Mouse (Mus musculus): ENCODE measurements around the gene Pars2. TPM values are rescaled to one million over a fixed set of nuclear protein-coding genes. Genes with fewer than 3 reads are reported as not detected.

The Pars2 gene
- polyA plus RNA-seq, 1 experiment from 2014 or later, result 6.7 TPM

DNA sequence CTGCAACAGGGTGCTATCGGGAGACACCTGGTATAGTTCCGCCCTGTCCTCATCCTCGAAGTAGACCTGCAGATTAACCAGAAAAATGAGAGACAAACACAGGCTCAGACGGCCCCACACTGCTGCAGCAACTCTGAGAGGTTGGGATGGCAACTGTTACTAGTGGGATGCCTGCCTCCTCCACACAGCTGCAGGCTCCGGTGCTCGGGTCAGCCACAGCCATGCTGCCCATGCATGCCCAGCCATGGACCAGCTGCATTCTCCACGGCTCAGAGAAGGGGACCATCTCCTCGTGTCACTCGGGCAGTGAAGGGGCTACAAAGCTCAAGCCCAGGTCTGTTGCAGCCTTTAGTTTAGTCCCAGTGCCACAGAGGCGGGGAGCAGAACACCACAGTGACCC is 14.8 kb downstream of the Pars2 start:
- Histone ChIP-seq H3K4me3 (ENCODE audit: low read depth, low read length) (no peak overlapping the region), H3K36me3 (ENCODE audit: control insufficient read depth, insufficient read depth) (peaks cover 98% of the 10 kb centered on the region), H3K9ac (ENCODE audit: low read depth, low read length) (no peak overlapping the region), H3K27me3 (replicated peaks; ENCODE audit: control insufficient read depth, insufficient read depth, low read length) (no peaks in the 10 kb centered on the region), H3K27ac (ENCODE audit: low read depth, low read length) (no peak overlapping the region), H3K9me3 (ENCODE audit: control insufficient read depth) (no peaks in the 10 kb centered on the region), H3K4me1 (replicated peaks; ENCODE audit: control insufficient read depth, insufficient read depth, low read length) (no peaks in the 10 kb centered on the region), H3K4me2 (replicated peaks; ENCODE audit: low read depth) (no peak overlapping the region)
- ATAC-seq, result no peak; the same call in 1 of the 2 replicates
- TF ChIP-seq CTCF (IDR thresholded peaks at IDR 0.05; ENCODE audit: low read depth), result no peak
- 94% methylated on average over 10 of the region's 10 CpGs for WGBS

DNA sequence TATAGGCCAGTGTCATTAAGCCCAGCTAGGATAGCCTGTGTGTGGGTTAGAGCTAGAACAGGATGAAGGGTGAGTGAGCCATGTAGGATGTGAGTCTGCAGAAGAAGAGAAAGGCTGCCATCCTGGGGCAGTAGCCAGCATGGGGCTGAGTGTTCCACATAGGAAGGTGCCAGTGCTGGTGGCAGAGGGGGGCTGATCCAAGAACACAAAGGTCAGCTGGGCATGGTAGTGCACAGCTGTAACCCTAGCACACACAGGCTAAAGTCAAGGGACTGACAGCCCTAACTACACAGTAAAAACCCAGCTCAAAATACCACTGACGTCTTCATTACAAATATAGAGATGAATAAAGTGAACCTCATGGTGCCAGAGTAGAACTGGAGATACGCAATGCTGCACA is 15.7 kb downstream of the Pars2 start:
- Histone ChIP-seq H3K27me3 (replicated peaks; ENCODE audit: control insufficient read depth, insufficient read depth, low read length) (no peaks in the 10 kb centered on the region), H3K4me3 (ENCODE audit: low read depth, low read length) (no peak overlapping the region), H3K9me3 (ENCODE audit: control insufficient read depth) (no peaks in the 10 kb centered on the region), H3K9ac (ENCODE audit: low read depth, low read length) (no peak overlapping the region), H3K4me2 (replicated peaks; ENCODE audit: low read depth) (no peak overlapping the region), H3K27ac (ENCODE audit: low read depth, low read length) (no peak overlapping the region), H3K4me1 (replicated peaks; ENCODE audit: control insufficient read depth, insufficient read depth, low read length) (no peaks in the 10 kb centered on the region), H3K36me3 (ENCODE audit: control insufficient read depth, insufficient read depth) (peaks cover 96% of the 10 kb centered on the region)
- ATAC-seq, result no peak
- TF ChIP-seq CTCF (IDR thresholded peaks at IDR 0.05; ENCODE audit: low read depth), result no peak
- 88% methylated on average over 2 of the region's 2 CpGs for whole genome bisulfite sequencing

DNA sequence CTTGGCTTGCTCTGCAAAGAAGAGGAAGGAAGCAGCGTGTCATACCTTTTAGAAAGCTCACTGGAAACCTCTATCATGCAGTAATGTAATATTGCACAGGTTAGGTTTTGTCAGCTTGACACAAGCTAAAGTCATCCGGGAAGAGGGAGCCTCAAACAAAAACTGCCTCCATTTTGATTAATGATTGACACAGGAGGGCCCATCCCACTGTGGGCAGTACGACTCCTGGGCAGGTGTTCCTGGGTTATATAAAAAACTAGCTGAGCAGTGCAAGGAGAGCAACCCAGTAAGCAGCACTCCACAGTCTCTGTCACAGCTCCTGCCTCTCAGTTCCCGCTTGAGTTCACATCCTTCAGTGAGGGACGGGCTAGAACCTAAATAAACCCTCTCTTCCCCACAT is 25.9 kb downstream of the Pars2 start:
- peaks cover 46% of the 10 kb centered on the region for H3K36me3 ChIP-seq (ENCODE audit: control insufficient read depth, insufficient read depth)
- 64% methylated on average over 5 of the region's 5 CpGs for WGBS

DNA sequence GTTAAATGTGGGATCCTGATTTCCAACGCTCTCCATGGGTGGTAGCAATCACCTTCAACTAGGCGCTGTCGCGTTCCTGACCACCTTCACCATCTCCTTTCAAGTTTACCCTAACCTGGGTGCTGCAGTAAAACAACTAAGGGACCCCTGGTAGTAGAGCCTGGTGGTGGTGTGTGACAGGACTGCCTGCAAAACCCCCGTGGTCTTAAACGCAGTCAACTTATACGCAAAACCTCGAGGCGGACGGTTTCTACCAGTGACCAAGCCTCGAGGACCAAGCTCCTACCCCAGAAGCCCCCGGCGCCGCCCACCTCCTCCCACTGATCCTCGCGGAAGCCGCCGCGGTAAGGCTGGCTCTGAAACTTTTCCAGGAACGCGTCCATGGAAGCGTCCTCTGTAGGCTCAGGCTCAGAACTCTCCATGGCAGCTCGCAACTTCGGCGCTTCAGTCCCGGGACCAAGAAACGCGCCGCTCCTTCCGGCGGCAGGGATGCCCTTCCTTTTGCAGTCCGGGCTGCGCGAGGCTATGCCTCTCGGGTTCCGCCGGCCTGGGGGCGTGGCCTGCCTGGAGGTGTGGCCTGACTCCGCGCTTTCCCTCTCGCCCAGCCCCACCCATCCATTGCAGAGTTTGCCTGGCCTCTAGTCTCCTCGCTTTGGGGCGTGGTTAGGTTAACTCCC is 27.7 kb downstream of the Pars2 start, which contains the start of gene Ttc4:
Gene Ttc4 (minus strand): TSS at position 503 of the 677 bp plus-strand sequence.
- ATAC-seq, result peak; percentile 96
- H3K9ac ChIP-seq (ENCODE audit: low read depth, low read length), result peak within 1 kb of the TSS; percentile 71
- H3K9me3 ChIP-seq (ENCODE audit: control insufficient read depth), result no peaks in the 10 kb centered on the region
- TF ChIP-seq CTCF (IDR thresholded peaks at IDR 0.05; ENCODE audit: low read depth), result peak; percentile 26; the same call in 1 of the 2 replicates
- under 1% methylated on average over 43 of the region's 43 CpGs for WGBS
- H3K36me3 ChIP-seq (ENCODE audit: control insufficient read depth, insufficient read depth), result peaks cover 28% of the 10 kb centered on the region
- H3K4me2 ChIP-seq (replicated peaks; ENCODE audit: low read depth), result peak within 1 kb of the TSS; percentile 65
- no peaks in the 10 kb centered on the region for H3K27me3 ChIP-seq (replicated peaks; ENCODE audit: control insufficient read depth, insufficient read depth, low read length)
- no peaks in the 10 kb centered on the region for H3K4me1 ChIP-seq (replicated peaks; ENCODE audit: control insufficient read depth, insufficient read depth, low read length)
- H3K27ac ChIP-seq (ENCODE audit: low read depth, low read length), result peak within 1 kb of the TSS; percentile 52; the same call in 1 of the 2 replicates
- peak within 1 kb of the TSS; percentile 73 for H3K4me3 ChIP-seq (ENCODE audit: low read depth, low read length)

More for the DNA sequence above, 25.9 kb downstream of the Pars2 start:
- Histone ChIP-seq H3K9ac (ENCODE audit: low read depth, low read length) (no peak overlapping the region), H3K27ac (ENCODE audit: low read depth, low read length) (no peak overlapping the region), H3K9me3 (ENCODE audit: control insufficient read depth) (no peaks in the 10 kb centered on the region), H3K4me2 (replicated peaks; ENCODE audit: low read depth) (no peak overlapping the region), H3K4me1 (replicated peaks; ENCODE audit: control insufficient read depth, insufficient read depth, low read length) (no peaks in the 10 kb centered on the region), H3K4me3 (ENCODE audit: low read depth, low read length) (no peak overlapping the region), H3K27me3 (replicated peaks; ENCODE audit: control insufficient read depth, insufficient read depth, low read length) (no peaks in the 10 kb centered on the region)
- ATAC-seq, result no peak
- TF ChIP-seq CTCF (IDR thresholded peaks at IDR 0.05; ENCODE audit: low read depth), result no peak

DNA sequence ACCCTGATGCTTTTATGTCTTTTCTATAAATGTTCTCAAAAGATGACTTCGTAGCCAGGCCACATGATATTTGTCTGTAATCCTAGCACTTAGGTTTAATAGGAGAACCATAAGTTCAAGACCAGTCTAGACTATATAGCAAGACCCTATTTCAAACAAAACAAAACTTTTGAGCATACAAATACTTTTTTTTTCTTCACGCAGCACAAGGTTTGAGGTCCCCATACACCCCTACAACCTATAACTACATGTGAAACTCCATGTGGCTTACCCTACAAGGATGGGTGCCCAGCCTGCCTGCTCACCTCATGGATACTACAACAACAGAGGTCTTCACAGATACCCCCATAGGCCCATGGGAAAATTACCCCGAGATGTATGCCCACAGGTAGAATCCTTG is 28.3 kb downstream of the Pars2 start:
- Histone ChIP-seq H3K9me3 (ENCODE audit: control insufficient read depth) (no peaks in the 10 kb centered on the region), H3K9ac (ENCODE audit: low read depth, low read length) (no peak overlapping the region), H3K27me3 (replicated peaks; ENCODE audit: control insufficient read depth, insufficient read depth, low read length) (no peaks in the 10 kb centered on the region), H3K4me2 (replicated peaks; ENCODE audit: low read depth) (0 out of 2 replicates have a peak overlapping the region, but pooled peaks have one; percentile 14), H3K4me1 (replicated peaks; ENCODE audit: control insufficient read depth, insufficient read depth, low read length) (no peaks in the 10 kb centered on the region), H3K4me3 (ENCODE audit: low read depth, low read length) (peak overlapping the region; percentile 73), H3K27ac (ENCODE audit: low read depth, low read length) (no peak overlapping the region), H3K36me3 (ENCODE audit: control insufficient read depth, insufficient read depth) (peaks cover 24% of the 10 kb centered on the region)
- no peak for TF ChIP-seq CTCF (IDR thresholded peaks at IDR 0.05; ENCODE audit: low read depth)
- WGBS, result 45% methylated on average over 3 of the region's 3 CpGs
- ATAC-seq, result no peak

DNA sequence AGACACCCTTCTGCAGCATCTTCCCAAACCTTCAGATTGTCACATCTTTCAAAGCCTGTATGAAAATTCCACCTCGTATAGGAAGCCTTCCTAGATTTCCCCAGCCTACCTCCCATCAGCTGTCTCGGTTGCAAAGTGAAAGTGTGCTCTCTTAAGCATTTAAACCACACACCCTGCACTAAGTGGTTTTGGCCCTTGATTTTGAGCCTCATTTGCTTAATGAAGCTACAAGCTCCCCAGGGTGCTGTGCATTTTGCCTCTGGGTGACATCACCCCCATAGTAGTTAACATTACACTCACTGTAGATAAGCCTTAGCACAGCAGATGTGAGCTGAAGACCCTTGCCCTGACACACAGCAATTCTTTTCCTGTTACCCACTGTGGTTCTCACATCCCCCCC is 30.1 kb downstream of the Pars2 start:
- TF ChIP-seq CTCF (IDR thresholded peaks at IDR 0.05; ENCODE audit: low read depth), result no peak
- no peak overlapping the region for H3K27ac ChIP-seq (ENCODE audit: low read depth, low read length)
- peaks cover 9% of the 10 kb centered on the region for H3K36me3 ChIP-seq (ENCODE audit: control insufficient read depth, insufficient read depth)
- no peaks in the 10 kb centered on the region for H3K27me3 ChIP-seq (replicated peaks; ENCODE audit: control insufficient read depth, insufficient read depth, low read length)
- WGBS, result 48% methylated on average over 2 of the region's 2 CpGs
- H3K4me1 ChIP-seq (replicated peaks; ENCODE audit: control insufficient read depth, insufficient read depth, low read length), result no peaks in the 10 kb centered on the region
- no peak overlapping the region for H3K9ac ChIP-seq (ENCODE audit: low read depth, low read length)
- no peak overlapping the region for H3K4me3 ChIP-seq (ENCODE audit: low read depth, low read length)
- ATAC-seq, result no peak
- H3K4me2 ChIP-seq (replicated peaks; ENCODE audit: low read depth), result no peak overlapping the region
- no peaks in the 10 kb centered on the region for H3K9me3 ChIP-seq (ENCODE audit: control insufficient read depth)
